Mouse (Mus musculus) cortical plate, adult 2 months (tissue): ENCODE data around the gene Maml3.

Experiments
- CTCF ChIP-seq: fragments of 200-500 bp; IDR thresholded peaks from 2 replicates; pipeline ENCODE4 v1.5.1; 2011; ENCODE audit warnings: mild to moderate bottlenecking, control low read depth, low read length; ENCODE audit not compliant: insufficient read depth; ENCODE audit errors: extremely low read depth
- POLR2A ChIP-seq: fragments of 200-500 bp; IDR thresholded peaks from 2 replicates; pipeline ENCODE4 v1.6.1; 2011; ENCODE audit warnings: mild to moderate bottlenecking, low read length, control low read depth; ENCODE audit not compliant: insufficient read depth; ENCODE audit errors: extremely low read depth

DNA sequence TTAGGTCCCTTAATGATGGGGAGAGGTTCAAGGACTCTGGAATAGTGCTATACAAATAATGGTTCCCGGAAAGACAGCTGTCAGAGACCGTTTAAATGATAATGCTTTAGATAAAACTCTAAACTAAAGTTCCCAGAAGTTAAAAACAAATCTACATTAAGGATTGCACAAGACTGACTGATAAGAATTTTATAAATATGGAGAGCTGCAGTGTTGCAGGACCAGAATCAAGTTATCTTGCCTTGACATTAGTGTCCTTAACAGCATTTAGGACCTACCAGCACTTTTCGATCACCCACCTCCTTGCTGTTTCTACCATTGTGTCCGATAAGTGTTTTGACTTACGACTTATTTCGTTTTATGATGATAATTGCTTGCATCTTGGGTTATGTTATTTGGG lies 466.6 kb downstream of the Maml3 start:
- TF ChIP-seq CTCF (no peak), POLR2A (no peak)
